Mouse (Mus musculus) neural tube, embryonic 15.5 days (tissue): Measurements from ENCODE around the gene Homer2. TPM values are rescaled to one million over a fixed set of nuclear protein-coding genes. Genes with fewer than 3 reads are reported as not detected.

Experiments
- ATAC-seq: fragments of 200-750 bp; cut with Nextera tagmentation; 2 replicates; pipeline ENCODE4 v1.8.0; 2017; ENCODE audit warnings: mild to moderate bottlenecking, moderate TSS enrichment, moderate library complexity; ENCODE audit not compliant: low FRiP score
- H3K27ac ChIP-seq: fragments of 300-500 bp; sonication (generic); replicated peaks from 2 replicates; pipeline ENCODE4 v1.5.1; 2015; ENCODE audit warnings: mild to moderate bottlenecking, inconsistent platforms
- H3K27me3 ChIP-seq: fragments of 300-500 bp; sonication (generic); replicated peaks from 2 replicates; pipeline ENCODE4 v1.6.1; 2015; ENCODE audit warnings: inconsistent platforms
- H3K36me3 ChIP-seq: fragments of 300-500 bp; sonication (generic); 2 replicates; pipeline ENCODE4 v1.6.1; 2015; ENCODE audit warnings: inconsistent platforms
- H3K4me1 ChIP-seq: fragments of 300-500 bp; sonication (generic); 2 replicates; pipeline ENCODE4 v1.6.1; 2015; ENCODE audit warnings: inconsistent platforms
- H3K4me2 ChIP-seq: fragments of 300-500 bp; sonication (generic); 2 replicates; pipeline ENCODE4 v1.6.1; 2015; ENCODE audit warnings: inconsistent platforms, mild to moderate bottlenecking, moderate library complexity
- H3K4me3 ChIP-seq: fragments of 300-500 bp; sonication (generic); replicated peaks from 2 replicates; pipeline ENCODE4 v1.5.1; 2015; ENCODE audit warnings: mild to moderate bottlenecking, inconsistent platforms
- H3K9ac ChIP-seq: fragments of 300-500 bp; sonication (generic); replicated peaks from 2 replicates; pipeline ENCODE4 v1.6.1; 2015; ENCODE audit warnings: mild to moderate bottlenecking, inconsistent platforms
- H3K9me3 ChIP-seq: fragments of 300-500 bp; sonication (generic); replicated peaks from 2 replicates; pipeline ENCODE4 v1.6.1; 2016; ENCODE audit warnings: inconsistent platforms
- WGBS: fragments of 180-500 bp; shearing (Covaris S2); methylation state at CpG from one replicate; pipeline ENCODE4 v1.1.7; 2015; ENCODE audit warnings: mixed read lengths; 5-methylcytosine and 5-hydroxymethylcytosine counted together
- polyA plus RNA-seq: library from polyadenylated mRNA; unstranded; fragments of >200 nt; fragmentation: Nextera tagmentation; extraction: Ambion mirVana; gene quantifications from 2 replicates; pipeline ENCODE4 v1.2.1, GENCODE M21; 2015

The Homer2 gene
- polyA plus RNA-seq, 1 experiment from 2014 or later: 30.1 TPM

GRCm38 (mm10) chr7:81725986-81726727 is 18.8 kb upstream of the Homer2 start:
- no peak overlapping the region for H3K4me2 ChIP-seq
- H3K9me3 ChIP-seq: no peaks in the 10 kb centered on the region
- H3K27me3 ChIP-seq: no peaks in the 10 kb centered on the region
- no peak for ATAC-seq
- H3K4me1 ChIP-seq: no peaks in the 10 kb centered on the region
- WGBS: 74% methylated on average over 18 of the region's 18 CpGs
- no peak overlapping the region for H3K9ac ChIP-seq
- H3K4me3 ChIP-seq: no peak overlapping the region
- H3K27ac ChIP-seq: no peak overlapping the region
- H3K36me3 ChIP-seq: no peaks in the 10 kb centered on the region

DNA sequence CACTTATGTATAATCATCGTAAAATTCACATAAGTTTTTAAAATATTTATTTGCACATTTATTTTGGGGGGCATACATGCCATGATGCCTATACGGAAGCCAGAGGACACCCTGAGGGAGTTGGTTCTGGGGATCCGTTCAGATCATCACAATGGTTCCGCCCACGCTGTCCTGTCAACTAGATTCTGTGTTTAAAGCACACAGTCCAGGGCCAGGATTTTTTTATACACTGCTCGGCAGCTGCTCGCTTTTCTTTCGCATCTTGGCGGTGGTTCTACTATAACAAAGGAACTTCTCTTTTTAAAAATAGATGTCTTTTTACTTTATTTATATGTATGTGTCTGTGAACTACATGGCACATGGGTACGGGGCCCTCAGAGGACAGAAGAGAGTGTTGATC is 16.5 kb upstream of the Homer2 start:
- Histone ChIP-seq H3K9ac (no peak overlapping the region), H3K27me3 (no peaks in the 10 kb centered on the region), H3K4me2 (no peak overlapping the region), H3K4me3 (no peak overlapping the region), H3K9me3 (no peaks in the 10 kb centered on the region), H3K36me3 (no peaks in the 10 kb centered on the region), H3K27ac (no peak overlapping the region), H3K4me1 (no peaks in the 10 kb centered on the region)
- 95% methylated on average over 10 of the region's 10 CpGs for WGBS
- ATAC-seq: no peak

DNA sequence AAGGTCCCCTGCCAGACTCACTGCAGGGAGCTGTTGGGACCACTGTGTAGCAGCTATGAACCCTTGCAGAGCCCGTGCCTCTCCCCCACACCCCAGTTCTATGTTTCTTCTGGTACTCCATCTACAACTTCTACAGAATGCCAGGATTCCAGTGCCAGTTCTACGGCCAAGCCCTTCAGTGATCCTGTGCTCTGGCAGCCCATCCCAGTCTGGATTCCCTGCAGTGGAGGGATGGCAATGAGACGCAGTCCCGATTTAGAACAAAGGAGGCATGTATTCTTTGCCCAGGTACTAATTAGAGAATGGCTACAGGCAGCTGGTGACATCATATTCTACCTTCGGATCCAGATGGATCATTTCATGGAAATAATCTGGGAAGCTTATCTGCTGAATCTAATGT is 13.9 kb upstream of the Homer2 start:
- Histone ChIP-seq H3K4me1 (no peaks in the 10 kb centered on the region), H3K4me2 (no peak overlapping the region), H3K9ac (no peak overlapping the region), H3K9me3 (no peaks in the 10 kb centered on the region), H3K27me3 (no peaks in the 10 kb centered on the region), H3K4me3 (no peak overlapping the region), H3K27ac (no peak overlapping the region), H3K36me3 (no peaks in the 10 kb centered on the region)
- 76% methylated on average over 5 of the region's 5 CpGs for whole genome bisulfite sequencing
- ATAC-seq: no peak

- Histone ChIP-seq H3K4me3 (no peak overlapping the region), H3K4me2 (no peak overlapping the region), H3K9me3 (no peaks in the 10 kb centered on the region), H3K36me3 (no peaks in the 10 kb centered on the region), H3K9ac (no peak overlapping the region), H3K27ac (no peak overlapping the region), H3K4me1 (no peaks in the 10 kb centered on the region), H3K27me3 (no peaks in the 10 kb centered on the region)
- no peak for ATAC-seq
- WGBS: 94% methylated on average over 1 of the region's 1 CpGs
These were observed 11.9 kb upstream of the Homer2 start for GRCm38 (mm10) chr7:81719216-81719661.

DNA sequence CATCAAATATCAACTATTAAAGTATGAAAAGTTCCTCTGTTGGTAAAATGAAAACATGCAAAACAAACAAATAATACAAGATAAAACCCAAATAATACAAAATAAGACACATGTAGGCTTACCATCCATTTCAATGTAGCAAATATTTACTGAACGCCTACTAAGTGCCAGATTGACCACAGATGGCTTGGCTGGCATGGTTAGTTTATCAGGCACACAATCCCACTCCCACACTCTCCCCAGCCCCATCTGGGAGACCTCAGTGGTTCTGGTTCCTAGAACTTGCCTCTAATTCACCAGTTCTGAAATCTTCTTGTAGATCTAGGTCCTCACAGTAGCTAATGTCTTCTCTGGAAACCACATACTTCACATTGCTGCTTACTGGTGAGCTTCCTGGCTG is 11.3 kb upstream of the Homer2 start:
- Histone ChIP-seq H3K9ac (no peak overlapping the region), H3K4me2 (no peak overlapping the region), H3K9me3 (no peaks in the 10 kb centered on the region), H3K4me1 (no peaks in the 10 kb centered on the region), H3K27me3 (no peaks in the 10 kb centered on the region), H3K4me3 (no peak overlapping the region), H3K36me3 (no peaks in the 10 kb centered on the region), H3K27ac (no peak overlapping the region)
- 84% methylated on average over 1 of the region's 1 CpGs for WGBS
- ATAC-seq: no peak

DNA sequence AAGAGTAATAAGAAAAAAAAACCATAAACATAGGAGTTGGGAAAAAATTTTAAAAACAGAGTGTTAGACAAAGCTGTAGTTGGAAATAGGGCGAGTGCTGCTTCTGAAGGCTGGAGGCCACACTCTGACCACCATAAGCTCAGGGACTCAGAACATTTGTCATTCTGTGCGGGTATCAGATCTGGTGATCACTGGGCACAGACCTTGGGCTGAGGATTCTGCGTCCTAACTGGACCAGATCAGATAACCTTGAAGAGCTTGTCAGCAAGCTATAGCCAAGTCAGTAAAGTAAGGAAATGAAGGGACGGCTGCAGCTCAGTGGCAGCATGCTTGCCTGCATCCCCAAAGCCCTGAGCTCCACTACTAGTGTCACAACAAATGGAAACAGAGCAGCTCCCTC is 2.8 kb upstream of the Homer2 start:
- Histone ChIP-seq H3K27ac (no peak overlapping the region), H3K4me1 (peaks cover 17% of the 10 kb centered on the region), H3K4me2 (no peak overlapping the region), H3K9ac (no peak overlapping the region), H3K4me3 (no peak overlapping the region), H3K9me3 (no peaks in the 10 kb centered on the region), H3K27me3 (no peaks in the 10 kb centered on the region), H3K36me3 (no peaks in the 10 kb centered on the region)
- ATAC-seq: no peak
- 87% methylated on average over 4 of the region's 4 CpGs for WGBS

GRCm38 (mm10) chr7:81708165-81708564 is 838 bp upstream of the Homer2 start:
- Histone ChIP-seq H3K9me3 (no peaks in the 10 kb centered on the region), H3K36me3 (no peaks in the 10 kb centered on the region; the same call in 1 of the 2 replicates), H3K4me1 (peaks cover 23% of the 10 kb centered on the region), H3K27ac (no peak overlapping the region), H3K4me2 (no peak overlapping the region), H3K4me3 (no peak overlapping the region), H3K9ac (no peak overlapping the region), H3K27me3 (no peaks in the 10 kb centered on the region)
- no peak for ATAC-seq

DNA sequence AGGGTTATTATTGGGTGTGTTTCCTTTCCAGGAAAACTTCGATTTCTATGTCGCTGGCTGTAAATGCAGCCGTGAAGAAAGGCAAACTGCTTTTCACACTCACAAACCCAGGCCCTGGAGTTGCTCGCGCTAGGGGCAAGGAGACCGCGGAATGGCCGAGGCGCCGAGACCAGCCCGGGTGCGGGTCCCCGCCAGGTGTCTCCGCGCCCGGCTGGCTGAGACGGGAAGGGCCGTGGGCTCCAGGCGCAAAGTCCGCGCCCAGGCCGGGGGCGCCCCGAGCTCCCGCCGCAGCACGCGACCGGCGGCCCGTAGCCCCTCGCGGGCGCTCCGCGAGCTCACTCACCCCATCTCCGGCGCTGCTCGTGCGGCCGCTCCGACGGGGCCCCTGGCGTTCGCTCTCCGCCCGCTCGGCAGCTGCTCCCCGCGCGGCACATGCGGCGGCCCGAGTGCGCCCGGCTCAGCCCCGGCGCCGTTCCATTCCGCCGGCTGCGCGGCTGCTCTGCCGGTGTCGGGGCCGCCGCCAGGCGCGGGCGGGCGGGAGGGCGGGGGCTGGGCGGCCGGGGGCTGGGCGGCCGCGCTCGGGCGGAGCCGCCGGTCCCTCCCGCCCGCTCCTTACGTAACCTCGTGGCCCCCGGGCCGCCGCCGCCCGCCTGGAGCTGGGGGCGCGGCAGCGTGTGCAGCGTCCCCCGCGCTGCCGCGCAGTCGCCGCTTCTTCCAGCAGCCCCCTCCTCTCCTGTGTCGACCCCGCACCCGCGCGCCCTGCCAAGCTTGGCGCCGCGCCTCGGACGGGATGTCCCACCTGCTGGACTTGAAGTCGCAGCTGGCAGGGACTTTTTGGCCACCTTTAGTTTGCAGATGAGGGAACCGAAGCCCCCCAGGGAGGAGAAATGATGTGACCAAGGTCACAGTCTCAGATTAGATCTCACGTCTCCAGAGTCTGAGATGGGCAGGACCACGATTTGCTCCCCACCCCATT is 623 bp downstream of the Homer2 start:
- Histone ChIP-seq H3K27ac (peak overlapping the region; percentile 80), H3K36me3 (no peaks in the 10 kb centered on the region; the same call in 1 of the 2 replicates), H3K4me1 (peaks cover 23% of the 10 kb centered on the region), H3K4me3 (peak overlapping the region; percentile 83), H3K9ac (peak overlapping the region; percentile 78), H3K27me3 (no peaks in the 10 kb centered on the region), H3K4me2 (peak overlapping the region; percentile 83), H3K9me3 (no peaks in the 10 kb centered on the region)
- peak; percentile 84 for ATAC-seq
- 1% methylated on average over 73 of the region's 114 CpGs for WGBS

DNA sequence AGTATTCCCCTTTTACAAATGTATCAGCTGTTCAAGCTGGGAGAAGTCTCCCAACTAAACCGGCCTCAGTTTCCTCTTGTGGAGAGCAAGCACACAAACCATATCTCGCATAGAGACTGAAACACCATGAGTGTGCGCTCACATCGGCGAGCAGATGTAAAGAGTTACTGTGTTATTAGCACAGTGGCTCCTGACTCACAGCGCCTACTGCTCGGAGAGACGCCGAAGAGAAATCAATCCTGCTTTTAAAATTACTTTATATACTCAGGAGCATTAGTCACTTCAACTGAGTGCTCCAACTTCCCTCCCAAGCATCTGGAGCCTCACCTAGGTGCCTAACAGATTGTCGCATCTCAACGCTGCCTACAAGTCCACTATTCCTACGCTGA is 1.3 kb downstream of the Homer2 start:
- Histone ChIP-seq H3K9ac (peak overlapping the region; percentile 78), H3K27me3 (no peaks in the 10 kb centered on the region), H3K36me3 (no peaks in the 10 kb centered on the region; the same call in 1 of the 2 replicates), H3K4me2 (peak overlapping the region; percentile 83), H3K9me3 (no peaks in the 10 kb centered on the region), H3K27ac (peak overlapping the region; percentile 80), H3K4me1 (peaks cover 23% of the 10 kb centered on the region), H3K4me3 (peak overlapping the region; percentile 83)
- ATAC-seq: no peak
- WGBS: 18% methylated on average over 12 of the region's 12 CpGs

- H3K4me3 ChIP-seq: no peak overlapping the region
- no peaks in the 10 kb centered on the region for H3K27me3 ChIP-seq
- H3K9me3 ChIP-seq: no peaks in the 10 kb centered on the region
- H3K27ac ChIP-seq: no peak overlapping the region
- H3K36me3 ChIP-seq: no peaks in the 10 kb centered on the region
- no peaks in the 10 kb centered on the region for H3K4me1 ChIP-seq
- no peak for ATAC-seq
- no peak overlapping the region for H3K4me2 ChIP-seq
- no peak overlapping the region for H3K9ac ChIP-seq
- 89% methylated on average over 13 of the region's 13 CpGs for WGBS
These were observed 9.0 kb downstream of the Homer2 start for GRCm38 (mm10) chr7:81698357-81698756.

- 81% methylated on average over 4 of the region's 4 CpGs for whole genome bisulfite sequencing
- ATAC-seq: no peak
These were observed 9.4 kb downstream of the Homer2 start for GRCm38 (mm10) chr7:81697954-81698353.

More at GRCm38 (mm10) chr7:81697954-81698353, 9.4 kb downstream of the Homer2 start:
- no peak overlapping the region for H3K4me2 ChIP-seq
- no peak overlapping the region for H3K4me3 ChIP-seq
- H3K36me3 ChIP-seq: no peaks in the 10 kb centered on the region
- no peak overlapping the region for H3K9ac ChIP-seq
- no peaks in the 10 kb centered on the region for H3K9me3 ChIP-seq
- H3K27ac ChIP-seq: no peak overlapping the region
- no peaks in the 10 kb centered on the region for H3K27me3 ChIP-seq
- no peaks in the 10 kb centered on the region for H3K4me1 ChIP-seq
